Mouse (Mus musculus): ENCODE data around the gene Hyal6.

Hyal6 gene

GRCm38 (mm10) chr6:24732945-24733344, at the start of gene Hyal6:
Hyal6 (plus strand) TSS chr6:24733245.
- in situ Hi-C loops (cut with MboI, MseI): no loop called here

GRCm38 (mm10) chr6:24687871-24688270, 45.2 kb upstream of the Hyal6 start:
- in situ Hi-C loops (cut with MboI, MseI): no loop called here

- in situ Hi-C loops (cut with MboI, MseI): no loop called here
Measured at GRCm38 (mm10) chr6:24694455-24695410, 38.3 kb upstream of the Hyal6 start.

- in situ Hi-C loops (cut with MboI, MseI): no loop called here
Measured at GRCm38 (mm10) chr6:24696117-24696516, 36.9 kb upstream of the Hyal6 start.

- in situ Hi-C loops (cut with MboI, MseI): no loop called here
Measured at GRCm38 (mm10) chr6:24697216-24697615, 35.8 kb upstream of the Hyal6 start.

- in situ Hi-C loops (cut with MboI, MseI): no loop called here
Measured at GRCm38 (mm10) chr6:24707090-24707489, 26.0 kb upstream of the Hyal6 start.

GRCm38 (mm10) chr6:24707499-24707898, 25.5 kb upstream of the Hyal6 start:
- in situ Hi-C loops (cut with MboI, MseI): no loop called here

GRCm38 (mm10) chr6:24721317-24722099, 11.5 kb upstream of the Hyal6 start:
- in situ Hi-C loops (cut with MboI, MseI): no loop called here

GRCm38 (mm10) chr6:24728130-24728529, 4.9 kb upstream of the Hyal6 start:
- in situ Hi-C loops (cut with MboI, MseI): no loop called here

- in situ Hi-C loops (cut with MboI, MseI): no loop called here
Measured at GRCm38 (mm10) chr6:24734565-24734964, 1.5 kb downstream of the Hyal6 start.

GRCm38 (mm10) chr6:24748029-24748428, 15.0 kb downstream of the Hyal6 start, which contains the start of gene Hyal4:
Hyal4 (plus strand) TSS chr6:24748329.
- in situ Hi-C loops (cut with MboI, MseI): no loop called here

GRCm38 (mm10) chr6:24759281-24759680, 26.2 kb downstream of the Hyal6 start:
- in situ Hi-C loops (cut with MboI, MseI): no loop called here

GRCm38 (mm10) chr6:24766261-24766660, 33.2 kb downstream of the Hyal6 start:
- in situ Hi-C loops (cut with MboI, MseI): loop anchor here (10.0 kb wide), 1 partner anchor 541 kb away; no protein-coding TSS in a partner anchor

GRCm38 (mm10) chr6:24779182-24779581, 46.1 kb downstream of the Hyal6 start:
- in situ Hi-C loops (cut with MboI, MseI): no loop called here

GRCm38 (mm10) chr6:24790888-24791287, 57.8 kb downstream of the Hyal6 start, which contains the start of gene Spam1:
Spam1 (plus strand) TSS chr6:24791188.
- in situ Hi-C loops (cut with MboI, MseI): no loop called here

All from T-helper 2 cell (primary cell).